ENCODE assay signal across 21 mouse cellular contexts in genomic region chr4:137438842-137439241, GRCm38 (mm10). TPM values are rescaled to one million over a fixed set of nuclear protein-coding genes. Genes with fewer than 3 reads are reported as not detected.
DNase-seq lines count a peak whose midpoint lies in the region; ATAC-seq and TF ChIP-seq lines count a peak whose summit lies in the region.
"Had no signal": no experiment of that assay in that cellular context is flagged by ENCODE, and none has a peak within 500 bp of the region (broad histone marks: within the 10 kb centered on the region; RNA-seq: fewer than 3 reads in every experiment).

No protein-coding gene starts in this region.

- H3K27ac ChIP-seq in heart, embryonic 15.5 days, result no peak overlapping the region
- peak overlapping the region; percentile 69 for H3K27ac ChIP-seq in liver, embryonic 14.5 days
- H3K27ac ChIP-seq: embryonic facial prominence, embryonic 10.5 days; forebrain, embryonic 10.5 days; limb, embryonic 10.5 days; midbrain, embryonic 13.5 days had no signal

- H3K4me1 ChIP-seq in heart, embryonic 15.5 days (replicated peaks), result no peaks in the 10 kb centered on the region; the same call in 1 of the 2 replicates
- peaks cover 18 to 19% of the 10 kb centered on the region in 2 experiments for H3K4me1 ChIP-seq in liver, embryonic 14.5 days (replicated peaks; ENCODE audit: control insufficient read depth in 2 of 2, insufficient read depth in 2 of 2, low read length in 1 of 2)
- H3K4me1 ChIP-seq: forebrain, embryonic 10.5 days; limb, embryonic 10.5 days; midbrain, embryonic 13.5 days had no signal

- no peaks in the 10 kb centered on the region for H3K9me3 ChIP-seq in heart, embryonic 15.5 days (replicated peaks)
- no peaks in the 10 kb centered on the region for H3K9me3 ChIP-seq in liver, embryonic 14.5 days (ENCODE audit: control insufficient read depth, low read length)
- H3K9me3 ChIP-seq: embryonic facial prominence, embryonic 10.5 days; forebrain, embryonic 10.5 days; limb, embryonic 10.5 days; midbrain, embryonic 13.5 days had no signal

- peak; percentile 74 for TF ChIP-seq EP300 in liver, embryonic 14.5 days (IDR thresholded peaks at IDR 0.05; ENCODE audit: low read depth)

- ATAC-seq in heart, embryonic 15.5 days (replicated peaks; ENCODE audit: insufficient number of reproducible peaks, insufficient read depth, low FRiP score, low read depth), result 0 out of 2 replicates have a peak, but pooled peaks have one; percentile 31
- peak; percentile 94 for ATAC-seq in erythroid progenitor cell, adult 5-6 weeks (replicated peaks; ENCODE audit: low FRiP score, poor library complexity, severe bottlenecking)
- peak; percentile 98 for ATAC-seq in liver, embryonic 14.5 days (ENCODE audit: insufficient read depth)
- ATAC-seq in activated CD4-positive, CD25-positive, alpha-beta regulatory T cell, adult 4 months, result no peak
- ATAC-seq: inflammation-experienced regulatory T-cells, adult 6 months; lung, postnatal 0 days; midbrain, embryonic 13.5 days had no signal

- 83% methylated on average over 8 of the region's 8 CpGs for WGBS in heart, embryonic 15.5 days
- WGBS in liver, embryonic 14.5 days (ENCODE audit: insufficient replicate concordance), result 38% methylated on average over 8 of the region's 8 CpGs

- H3K4me2 ChIP-seq in heart, embryonic 15.5 days, result no peak overlapping the region
- H3K4me2 ChIP-seq in liver, embryonic 14.5 days (ENCODE audit: low read depth), result peak overlapping the region; percentile 48
- H3K4me2 ChIP-seq: midbrain, embryonic 13.5 days had no signal

- no peaks in the 10 kb centered on the region for H3K27me3 ChIP-seq in heart, embryonic 15.5 days
- no peaks in the 10 kb centered on the region for H3K27me3 ChIP-seq in liver, embryonic 14.5 days (ENCODE audit: control insufficient read depth, insufficient read depth, low read length)
- H3K27me3 ChIP-seq: midbrain, embryonic 13.5 days had no signal

- H3K4me3 ChIP-seq in heart, embryonic 15.5 days, result no peak overlapping the region
- no peak overlapping the region; a peak in 1 of 4 replicates for H3K4me3 ChIP-seq in liver, embryonic 14.5 days (ENCODE audit: insufficient read depth in 1 of 2, low read depth in 2 of 2, low read length in 2 of 2)
- H3K4me3 ChIP-seq: embryonic facial prominence, embryonic 10.5 days; forebrain, embryonic 10.5 days; limb, embryonic 10.5 days; midbrain, embryonic 13.5 days had no signal

- no peak for TF ChIP-seq CTCF in liver, embryonic 14.5 days (IDR thresholded peaks at IDR 0.05; ENCODE audit: low read depth)

- no peaks in the 10 kb centered on the region for H3K36me3 ChIP-seq in heart, embryonic 15.5 days
- H3K36me3 ChIP-seq in liver, embryonic 14.5 days (replicated peaks; ENCODE audit: control insufficient read depth, insufficient read depth, low read depth), result no peaks in the 10 kb centered on the region
- H3K36me3 ChIP-seq: embryonic facial prominence, embryonic 10.5 days; forebrain, embryonic 10.5 days; limb, embryonic 10.5 days; midbrain, embryonic 13.5 days had no signal

- H3K9ac ChIP-seq in heart, embryonic 15.5 days, result no peak overlapping the region
- H3K9ac ChIP-seq in liver, embryonic 14.5 days (replicated peaks), result peak overlapping the region; percentile 33
- H3K9ac ChIP-seq: midbrain, embryonic 13.5 days had no signal

- no peak for DNase-seq in heart, adult 18-20 months
- DNase-seq in liver, embryonic 14.5 days (ENCODE audit: low read depth in 3 of 3, low spot score in 3 of 3), result peak; percentile 74 to 79 (median 78)
- no peak for DNase-seq in Muller cell, postnatal 12 days (ENCODE audit: inconsistent ontology term)
- no peak for DNase-seq in layer of hippocampus, postnatal 10 days (ENCODE audit: low spot score in 2 of 2)
- DNase-seq in gastrocnemius, adult 18-20 months (ENCODE audit: low spot score), result no peak
- DNase-seq: cerebellum, adult 9-11 months; heart, postnatal 36 days; kidney, postnatal 25 days; right cerebral cortex, postnatal 25 days had no signal

RNA-seq across cellular contexts. Expression of gene Cela3b, which starts 8.5 kb away (rescaled TPM):
- not detected in 2 replicates for polyA plus RNA-seq in heart, embryonic 15.5 days (2015; fragmentation: Nextera tagmentation; extraction: Ambion mirVana)
- total RNA-seq in heart, adult 18-20 months (2021), result not detected
- not detected in 2 replicates for total RNA-seq in erythroid progenitor cell, adult 5-6 weeks (2015; ENCODE audit: low replicate concordance)
- not detected in 2 replicates for total RNA-seq in erythroid progenitor cell, adult 5-6 weeks (2017; ENCODE audit: low replicate concordance)
- polyA plus RNA-seq in liver, embryonic 14.5 days (2012; rRNA removed), result 0.06 TPM in 2 replicates
- not detected in 2 replicates for polyA plus RNA-seq in liver, embryonic 14.5 days (2014; fragmentation: Nextera tagmentation; extraction: Ambion mirVana)
- total RNA-seq in layer of hippocampus, postnatal 10 days (2021), result not detected
- polyA plus RNA-seq in activated CD4-positive, CD25-positive, alpha-beta regulatory T cell, adult 4 months (2017; shearing (Covaris generic)), result not detected
- under 1 TPM in 1 of 2 experiments, not detected in 1; 0.34 TPM for total RNA-seq in gastrocnemius, adult 18-20 months (2021)
- total RNA-seq: heart, adult 8-10 months; heart, postnatal 36 days; layer of hippocampus, postnatal 14 days had no signal
- polyA plus RNA-seq: embryonic facial prominence, embryonic 10.5 days; forebrain, embryonic 10.5 days; inflammation-experienced regulatory T-cells, adult 6 months; limb, embryonic 10.5 days; lung, postnatal 0 days; midbrain, embryonic 13.5 days had no signal

RNA-seq across cellular contexts. Expression of gene 1700013G24Rik, which starts 14.2 kb away (rescaled TPM):
- not detected in 2 replicates for polyA plus RNA-seq in heart, embryonic 15.5 days (2015; fragmentation: Nextera tagmentation; extraction: Ambion mirVana)
- not detected for total RNA-seq in heart, adult 18-20 months (2021)
- not detected in 2 replicates for total RNA-seq in erythroid progenitor cell, adult 5-6 weeks (2015; ENCODE audit: low replicate concordance)
- not detected in 2 replicates for total RNA-seq in erythroid progenitor cell, adult 5-6 weeks (2017; ENCODE audit: low replicate concordance)
- not detected in 2 replicates for polyA plus RNA-seq in liver, embryonic 14.5 days (2012; rRNA removed)
- polyA plus RNA-seq in liver, embryonic 14.5 days (2014; fragmentation: Nextera tagmentation; extraction: Ambion mirVana), result not detected in 2 replicates
- total RNA-seq in layer of hippocampus, postnatal 10 days (2021), result not detected
- not detected for polyA plus RNA-seq in activated CD4-positive, CD25-positive, alpha-beta regulatory T cell, adult 4 months (2017; shearing (Covaris generic))
- total RNA-seq in gastrocnemius, adult 18-20 months (2021), result not detected
- total RNA-seq: adrenal gland, postnatal 4 days; heart, adult 8-10 months; heart, postnatal 36 days; layer of hippocampus, postnatal 14 days had no signal
- polyA plus RNA-seq: embryonic facial prominence, embryonic 10.5 days; forebrain, embryonic 10.5 days; inflammation-experienced regulatory T-cells, adult 6 months; limb, embryonic 10.5 days; lung, postnatal 0 days; midbrain, embryonic 13.5 days had no signal

RNA-seq across cellular contexts. Expression of gene Cela3a, which starts 29.3 kb away (rescaled TPM):
- not detected in 2 replicates for polyA plus RNA-seq in heart, embryonic 15.5 days (2015; fragmentation: Nextera tagmentation; extraction: Ambion mirVana)
- total RNA-seq in heart, adult 18-20 months (2021), result not detected
- not detected in 2 replicates for total RNA-seq in erythroid progenitor cell, adult 5-6 weeks (2015; ENCODE audit: low replicate concordance)
- total RNA-seq in erythroid progenitor cell, adult 5-6 weeks (2017; ENCODE audit: low replicate concordance), result not detected in 2 replicates
- polyA plus RNA-seq in liver, embryonic 14.5 days (2012; rRNA removed), result not detected in 2 replicates
- polyA plus RNA-seq in liver, embryonic 14.5 days (2014; fragmentation: Nextera tagmentation; extraction: Ambion mirVana), result not detected in 2 replicates
- not detected for total RNA-seq in layer of hippocampus, postnatal 10 days (2021)
- polyA plus RNA-seq in activated CD4-positive, CD25-positive, alpha-beta regulatory T cell, adult 4 months (2017; shearing (Covaris generic)), result not detected
- total RNA-seq in gastrocnemius, adult 18-20 months (2021), result not detected
- total RNA-seq: heart, adult 8-10 months; heart, postnatal 36 days; layer of hippocampus, postnatal 14 days had no signal
- polyA plus RNA-seq: embryonic facial prominence, embryonic 10.5 days; forebrain, embryonic 10.5 days; inflammation-experienced regulatory T-cells, adult 6 months; limb, embryonic 10.5 days; lung, postnatal 0 days; midbrain, embryonic 13.5 days had no signal

RNA-seq across cellular contexts. Expression of gene Hspg2, which starts 29.7 kb away (rescaled TPM):
- 41.3 and 56.3 TPM in 2 replicates for polyA plus RNA-seq in heart, embryonic 15.5 days (2015; fragmentation: Nextera tagmentation; extraction: Ambion mirVana)
- 100 to 1,000 TPM; 153 to 170 TPM for total RNA-seq in heart, adult 18-20 months (2021)
- total RNA-seq in erythroid progenitor cell, adult 5-6 weeks (2015; ENCODE audit: low replicate concordance), result not detected in 2 replicates
- total RNA-seq in erythroid progenitor cell, adult 5-6 weeks (2017; ENCODE audit: low replicate concordance), result 0.13 TPM in 1 of 2 replicates, not detected in the other
- 2.4 and 3.3 TPM in 2 replicates for polyA plus RNA-seq in liver, embryonic 14.5 days (2012; rRNA removed)
- 4.3 and 5.0 TPM in 2 replicates for polyA plus RNA-seq in liver, embryonic 14.5 days (2014; fragmentation: Nextera tagmentation; extraction: Ambion mirVana)
- 10 to 100 TPM; 13.7 to 14.8 TPM for total RNA-seq in layer of hippocampus, postnatal 10 days (2021)
- polyA plus RNA-seq in activated CD4-positive, CD25-positive, alpha-beta regulatory T cell, adult 4 months (2017; shearing (Covaris generic)), result not detected
- 10 to 100 TPM; 53.7 to 61.6 TPM for total RNA-seq in gastrocnemius, adult 18-20 months (2021)
- polyA plus RNA-seq: inflammation-experienced regulatory T-cells, adult 6 months had no signal

Comparison
In these comparisons a context has a peak if more than half of its experiments do, and no peak if none do; other contexts are left out.
1. DNase-seq: peak in liver, embryonic 14.5 days (3 of 3); none in heart, adult 18-20 months (0 of 2), Muller cell, postnatal 12 days (single experiment), layer of hippocampus, postnatal 10 days (0 of 2) and gastrocnemius, adult 18-20 months (single experiment).